Mouse (Mus musculus) midbrain, embryonic 13.5 days (tissue): Measurements from ENCODE around the gene Dgkh. TPM values are rescaled to one million over a fixed set of nuclear protein-coding genes. Genes with fewer than 3 reads are reported as not detected.
"Not testable (repeated sequence)": the region's sequence is repeated elsewhere in the genome, so short reads cannot be mapped to it uniquely, and the experiment has no call there.

ENCODE experiments used
- ATAC-seq: fragments of 200-750 bp; cut with Nextera tagmentation; 2 replicates; pipeline ENCODE4 v1.8.0; 2017; ENCODE audit warnings: mild to moderate bottlenecking, moderate TSS enrichment, moderate library complexity
- H3K27ac ChIP-seq: fragments of 300-500 bp; sonication (generic); 2 replicates; pipeline ENCODE4 v1.5.1; 2015; ENCODE audit warnings: inconsistent platforms, mild to moderate bottlenecking, moderate library complexity
- H3K27me3 ChIP-seq: fragments of 300-500 bp; sonication (generic); 2 replicates; pipeline ENCODE4 v1.6.1; 2015; ENCODE audit warnings: mild to moderate bottlenecking, inconsistent platforms
- H3K36me3 ChIP-seq: fragments of 300-500 bp; sonication (generic); 2 replicates; pipeline ENCODE4 v1.6.1; 2015; ENCODE audit warnings: mild to moderate bottlenecking, inconsistent platforms
- H3K4me1 ChIP-seq: fragments of 300-500 bp; sonication (generic); replicated peaks from 2 replicates; pipeline ENCODE4 v1.6.1; 2015; ENCODE audit warnings: inconsistent platforms
- H3K4me2 ChIP-seq: fragments of 300-500 bp; sonication (generic); replicated peaks from 2 replicates; pipeline ENCODE4 v1.6.1; 2015; ENCODE audit warnings: moderate library complexity, mild to moderate bottlenecking, inconsistent platforms
- H3K4me3 ChIP-seq: fragments of 300-500 bp; sonication (generic); replicated peaks from 2 replicates; pipeline ENCODE4 v1.5.1; 2015; ENCODE audit warnings: mild to moderate bottlenecking, inconsistent platforms
- H3K9ac ChIP-seq: fragments of 300-500 bp; sonication (generic); replicated peaks from 2 replicates; pipeline ENCODE4 v1.6.1; 2015; ENCODE audit warnings: mild to moderate bottlenecking, inconsistent platforms
- H3K9me3 ChIP-seq: fragments of 300-500 bp; sonication (generic); 2 replicates; pipeline ENCODE4 v1.6.1; 2016; ENCODE audit warnings: mild to moderate bottlenecking, inconsistent platforms
- WGBS: fragments of 180-500 bp; shearing (Covaris S2); methylation state at CpG from one replicate; pipeline ENCODE4 v1.1.7; 2015; 5-methylcytosine and 5-hydroxymethylcytosine counted together
- polyA plus RNA-seq: library from polyadenylated mRNA; unstranded; fragments of >200 nt; fragmentation: Nextera tagmentation; extraction: Ambion mirVana; gene quantifications from 2 replicates; pipeline ENCODE4 v1.2.1, GENCODE M21; 2015

Dgkh gene
- polyA plus RNA-seq, 1 experiment from 2014 or later = 1.5 TPM

GRCm38 (mm10) chr14:78734605-78735004 is 2.0 kb upstream of the Dgkh start:
- Histone ChIP-seq H3K36me3 (no peaks in the 10 kb centered on the region), H3K9ac (no peak overlapping the region), H3K27me3 (peaks cover 33% of the 10 kb centered on the region), H3K4me2 (no peak overlapping the region), H3K27ac (no peak overlapping the region), H3K4me3 (no peak overlapping the region), H3K9me3 (no peaks in the 10 kb centered on the region), H3K4me1 (peaks cover 26% of the 10 kb centered on the region)
- ATAC-seq = no peak
- WGBS = 60% methylated on average over 5 of the region's 5 CpGs

- H3K9me3 ChIP-seq, H3K36me3 ChIP-seq, ATAC-seq, H3K27ac ChIP-seq, H3K9ac ChIP-seq, H3K4me3 ChIP-seq, H3K4me2 ChIP-seq: not testable (repeated sequence)
- H3K27me3 ChIP-seq = peaks cover 35% of the 10 kb centered on the region
- WGBS = 41% methylated on average over 5 of the region's 5 CpGs
- H3K4me1 ChIP-seq = peaks cover 26% of the 10 kb centered on the region
These were observed 1.6 kb upstream of the Dgkh start for GRCm38 (mm10) chr14:78734203-78734602.

DNA sequence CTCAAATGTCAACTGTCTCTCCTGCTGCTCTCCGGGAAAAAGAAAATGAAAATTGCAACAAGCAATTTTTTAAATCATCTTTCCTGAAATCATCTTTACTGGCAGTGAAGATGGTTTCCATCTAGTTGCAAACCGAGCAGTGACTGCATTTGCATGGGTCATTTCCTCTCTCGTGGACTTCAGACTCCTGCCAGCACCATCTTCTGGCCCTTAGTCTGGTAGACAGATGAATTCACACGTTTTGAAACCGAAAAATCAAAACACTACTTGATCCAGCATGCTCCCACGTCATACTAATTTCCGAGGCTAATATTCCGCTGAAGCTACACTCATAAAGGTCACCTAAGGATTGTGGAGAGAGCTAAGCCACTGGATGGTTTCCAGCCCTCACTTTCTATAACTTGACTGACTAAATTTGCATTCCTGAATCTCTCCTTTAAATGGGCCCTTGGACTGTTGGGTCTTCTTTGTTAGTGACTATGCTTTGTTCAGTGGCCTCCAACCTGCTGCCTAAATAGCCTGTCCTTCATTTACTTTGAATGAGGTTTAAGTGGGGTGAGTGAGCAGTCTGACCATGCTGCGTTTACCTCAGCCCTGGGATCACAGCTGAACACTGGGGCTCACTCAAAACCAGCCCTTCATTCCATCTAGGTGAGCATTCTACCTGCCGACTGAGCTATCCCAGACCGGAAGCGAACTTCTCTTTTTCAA is 945 bp upstream of the Dgkh start:
- H3K4me2 ChIP-seq = peak overlapping the region; percentile 96
- WGBS = 12% methylated on average over 12 of the region's 12 CpGs
- peaks cover 26% of the 10 kb centered on the region for H3K4me1 ChIP-seq
- peaks cover 39% of the 10 kb centered on the region for H3K27me3 ChIP-seq
- peak overlapping the region; percentile 76 for H3K4me3 ChIP-seq
- H3K9ac ChIP-seq = peak overlapping the region; percentile 92
- H3K9me3 ChIP-seq = no peaks in the 10 kb centered on the region
- H3K36me3 ChIP-seq = no peaks in the 10 kb centered on the region
- H3K27ac ChIP-seq = peak overlapping the region; percentile 86
- no peak; the same call in 1 of the 2 replicates for ATAC-seq

- peak overlapping the region; percentile 86 for H3K27ac ChIP-seq
- no peaks in the 10 kb centered on the region for H3K9me3 ChIP-seq
- H3K9ac ChIP-seq = peak overlapping the region; percentile 92
- H3K27me3 ChIP-seq = peaks cover 51% of the 10 kb centered on the region
- peak overlapping the region; percentile 96 for H3K4me2 ChIP-seq
- under 1% methylated on average over 59 of the region's 90 CpGs for WGBS
- peaks cover 26% of the 10 kb centered on the region for H3K4me1 ChIP-seq
- no peaks in the 10 kb centered on the region for H3K36me3 ChIP-seq
- peak overlapping the region; percentile 76 for H3K4me3 ChIP-seq
- peak; percentile 73 for ATAC-seq
These were observed 542 bp downstream of the Dgkh start for GRCm38 (mm10) chr14:78731852-78732616.

DNA sequence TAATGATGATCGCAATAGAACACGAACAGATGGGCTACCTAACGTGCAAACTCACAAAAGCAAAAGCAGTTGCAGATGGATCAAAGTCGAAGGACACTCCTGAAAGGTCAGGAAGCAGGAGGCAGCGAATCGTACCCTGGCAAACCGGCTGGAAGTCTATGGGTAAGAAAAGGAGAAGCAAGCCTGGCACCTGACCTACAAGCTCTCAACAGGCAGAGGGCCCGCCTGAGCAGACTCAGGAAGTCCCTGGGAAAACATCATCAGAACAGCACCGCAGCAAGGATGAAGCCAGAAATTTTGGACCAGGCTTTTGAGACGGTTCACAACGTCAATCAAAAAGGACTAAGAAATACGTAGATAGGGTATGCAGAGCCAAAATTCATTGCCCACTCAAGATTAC is 1.3 kb downstream of the Dgkh start:
- Histone ChIP-seq H3K27me3 (peaks cover 55% of the 10 kb centered on the region), H3K4me1 (peaks cover 26% of the 10 kb centered on the region), H3K9me3 (no peaks in the 10 kb centered on the region), H3K4me3 (peak overlapping the region; percentile 76), H3K27ac (no peak overlapping the region), H3K4me2 (peak overlapping the region; percentile 96), H3K36me3 (no peaks in the 10 kb centered on the region), H3K9ac (peak overlapping the region; percentile 92)
- no peak for ATAC-seq
- WGBS = 7% methylated on average over 12 of the region's 12 CpGs

GRCm38 (mm10) chr14:78725976-78726375 is 6.6 kb downstream of the Dgkh start:
- H3K4me3 ChIP-seq = peak overlapping the region; percentile 67
- H3K4me1 ChIP-seq = peaks cover 25% of the 10 kb centered on the region
- H3K27me3 ChIP-seq = peaks cover 52% of the 10 kb centered on the region
- no peak overlapping the region for H3K9ac ChIP-seq
- 12% methylated on average over 13 of the region's 13 CpGs for WGBS
- peak overlapping the region; percentile 95 for H3K4me2 ChIP-seq
- ATAC-seq = no peak
- H3K36me3 ChIP-seq = no peaks in the 10 kb centered on the region
- H3K9me3 ChIP-seq = no peaks in the 10 kb centered on the region
- H3K27ac ChIP-seq = no peak overlapping the region

- peaks cover 21% of the 10 kb centered on the region for H3K4me1 ChIP-seq
- H3K9ac ChIP-seq = peak overlapping the region; percentile 70
- H3K4me2 ChIP-seq = peak overlapping the region; percentile 95
- ATAC-seq = no peak; the same call in 1 of the 2 replicates
- WGBS = 3% methylated on average over 26 of the region's 26 CpGs
- H3K27ac ChIP-seq = no peak overlapping the region
- no peaks in the 10 kb centered on the region for H3K36me3 ChIP-seq
- peak overlapping the region; percentile 67 for H3K4me3 ChIP-seq
- peaks cover 48% of the 10 kb centered on the region for H3K27me3 ChIP-seq
- H3K9me3 ChIP-seq = no peaks in the 10 kb centered on the region
These were observed 7.1 kb downstream of the Dgkh start for GRCm38 (mm10) chr14:78725307-78725956.

DNA sequence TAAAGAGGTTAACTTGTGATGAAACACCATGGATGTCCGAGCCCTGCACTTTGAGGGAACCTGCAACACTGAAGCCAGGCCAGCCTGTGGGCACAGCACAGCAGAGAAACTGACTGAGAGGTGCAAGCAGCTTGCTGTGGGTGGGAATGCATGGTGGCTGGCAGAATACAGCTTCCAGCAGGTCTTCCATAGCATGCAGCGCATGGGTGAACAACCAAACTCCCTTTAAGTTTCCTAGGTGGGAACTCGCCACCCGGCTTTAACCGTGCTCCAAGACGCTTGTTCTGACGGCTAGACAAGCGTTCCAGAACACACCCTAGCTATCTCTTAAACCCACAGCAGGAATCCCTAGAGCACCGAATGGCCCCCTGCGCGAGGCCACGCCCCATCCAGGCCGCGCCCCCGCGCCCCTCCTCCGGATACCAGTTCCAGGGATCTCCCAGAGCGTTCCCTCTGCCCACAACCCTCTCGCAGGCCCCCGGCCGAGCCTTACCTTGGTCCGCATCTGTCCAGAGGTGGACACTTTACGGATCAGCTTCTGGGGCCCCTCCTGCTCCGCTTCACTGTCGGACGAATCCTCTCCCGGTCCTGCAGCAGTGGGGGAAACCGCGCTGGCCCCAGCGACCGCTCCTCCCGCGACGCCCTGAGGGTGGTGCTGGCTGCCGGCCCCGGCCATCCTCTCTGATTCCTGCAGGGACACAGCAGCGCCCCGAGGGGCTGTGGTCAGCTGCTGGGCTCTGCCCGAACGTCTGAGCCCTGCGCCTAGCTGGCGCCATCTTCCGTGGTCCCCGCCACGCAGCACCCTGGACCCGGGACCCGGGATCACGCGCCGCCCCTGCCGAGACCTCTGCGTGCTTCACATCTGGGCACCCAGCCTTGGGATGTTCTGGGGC is 7.9 kb downstream of the Dgkh start:
- Histone ChIP-seq H3K9me3 (no peaks in the 10 kb centered on the region), H3K27me3 (peaks cover 41% of the 10 kb centered on the region), H3K4me2 (peak overlapping the region; percentile 95), H3K4me3 (peak overlapping the region; percentile 67), H3K36me3 (no peaks in the 10 kb centered on the region), H3K9ac (peak overlapping the region; percentile 70), H3K4me1 (peaks cover 18% of the 10 kb centered on the region), H3K27ac (no peak overlapping the region)
- ATAC-seq = peak; percentile 83
- under 1% methylated on average over 52 of the region's 52 CpGs for WGBS

- H3K9me3 ChIP-seq, H3K4me3 ChIP-seq, ATAC-seq, H3K36me3 ChIP-seq, H3K27ac ChIP-seq, H3K9ac ChIP-seq, H3K4me2 ChIP-seq: not testable (repeated sequence)
- H3K4me1 ChIP-seq = peaks cover 18% of the 10 kb centered on the region
- 93% methylated on average over 4 of the region's 4 CpGs for WGBS
- peaks cover 35% of the 10 kb centered on the region for H3K27me3 ChIP-seq
These were observed 8.9 kb downstream of the Dgkh start for GRCm38 (mm10) chr14:78723655-78724054.

GRCm38 (mm10) chr14:78722031-78722430 is 10.5 kb downstream of the Dgkh start:
- Histone ChIP-seq H3K27ac (no peak overlapping the region), H3K9me3 (no peaks in the 10 kb centered on the region), H3K9ac (no peak overlapping the region), H3K4me3 (no peak overlapping the region), H3K4me1 (peaks cover 18% of the 10 kb centered on the region), H3K4me2 (no peak overlapping the region), H3K27me3 (peaks cover 23% of the 10 kb centered on the region), H3K36me3 (no peaks in the 10 kb centered on the region)
- 76% methylated on average over 5 of the region's 5 CpGs for WGBS
- ATAC-seq = no peak

GRCm38 (mm10) chr14:78716035-78716434 is 16.5 kb downstream of the Dgkh start:
- 0 out of 2 replicates have a peak, but pooled peaks cover 5% of the 10 kb centered on the region for H3K4me1 ChIP-seq
- H3K9me3 ChIP-seq = no peaks in the 10 kb centered on the region
- H3K4me3 ChIP-seq = no peak overlapping the region
- H3K27ac ChIP-seq = no peak overlapping the region
- H3K27me3 ChIP-seq = no peaks in the 10 kb centered on the region
- no peaks in the 10 kb centered on the region for H3K36me3 ChIP-seq
- no peak overlapping the region for H3K4me2 ChIP-seq
- WGBS = 95% methylated on average over 7 of the region's 7 CpGs
- ATAC-seq = no peak
- H3K9ac ChIP-seq = no peak overlapping the region
